Mouse (Mus musculus) lung, postnatal 0 days (tissue): ENCODE data around the gene Fryl.

ENCODE experiments used
- CTCF ChIP-seq: IDR thresholded peaks from 2 replicates; pipeline ENCODE4 v1.5.1; 2016; ENCODE audit warnings: antibody characterized with exemption, mild to moderate bottlenecking
- EP300 ChIP-seq: IDR thresholded peaks from 2 replicates; pipeline ENCODE4 v1.6.1; 2016; ENCODE audit warnings: antibody characterized with exemption, mild to moderate bottlenecking, control low read depth

GRCm38 (mm10) chr5:73274941-73275340 lies 18.5 kb upstream of the Fryl start:
- no peak for TF ChIP-seq CTCF
- no peak for TF ChIP-seq EP300
